Mouse (Mus musculus): ENCODE results near the gene Tm4sf4.

DNA sequence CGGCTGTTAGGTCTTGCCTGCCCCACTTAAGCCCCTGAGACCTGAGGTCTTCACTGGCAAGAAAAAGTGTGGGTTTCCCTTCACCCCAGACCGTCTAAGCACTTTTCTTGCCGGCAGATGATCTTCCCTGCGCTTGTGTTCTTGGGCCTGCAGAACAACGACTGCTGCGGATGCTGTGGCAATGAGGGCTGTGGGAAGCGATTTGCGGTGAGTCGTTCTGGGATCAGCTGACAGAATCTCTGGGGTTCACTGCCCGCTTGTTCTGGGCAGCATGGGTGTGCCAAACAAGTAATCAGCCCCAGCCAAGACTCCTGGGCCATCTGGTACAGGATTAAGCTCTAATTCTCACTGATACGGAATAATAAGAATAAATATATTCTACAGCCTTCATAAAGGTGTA lies 1.2 kb downstream of the Tm4sf4 start:
- no peak for TF ChIP-seq CTCF (IDR thresholded peaks at IDR 0.05; ENCODE audit: extremely low read depth, insufficient read depth, insufficient read length, insufficient replicate concordance)
- no peak for TF ChIP-seq POLR2A (IDR thresholded peaks at IDR 0.05; ENCODE audit: low read depth, low read length)
